In the genomic region with DNA sequence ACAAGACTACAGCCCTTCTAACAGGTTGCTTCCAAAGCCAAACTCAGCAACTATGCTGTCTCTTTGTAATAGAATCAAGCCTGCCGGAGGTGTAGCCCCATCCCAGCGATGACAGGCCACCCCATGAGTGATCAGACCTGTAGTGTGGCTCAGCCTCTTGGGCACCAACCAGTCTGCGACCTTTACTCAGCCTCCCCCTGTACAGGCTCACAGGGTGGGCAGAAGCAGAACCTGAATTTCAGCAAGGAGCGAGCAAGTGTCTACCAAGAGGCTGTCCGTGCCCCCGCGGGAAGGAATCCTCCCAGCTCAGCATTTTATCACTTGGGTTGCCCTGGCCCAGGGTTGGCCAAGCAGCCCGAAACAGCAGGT, we compare ENCODE assay signal across 8 mouse cellular contexts.
DNase-seq lines count a peak whose midpoint lies in the region; ATAC-seq lines count a peak whose summit lies in the region.

No protein-coding gene starts in this region.

- H3K4me3 ChIP-seq in kidney, embryonic 14.5 days (ENCODE audit: low read length): peak overlapping the region; percentile 44
- peak overlapping the region; percentile 49 for H3K4me3 ChIP-seq in embryonic facial prominence, embryonic 12.5 days
- H3K4me3 ChIP-seq in hindbrain, embryonic 15.5 days: peak overlapping the region; percentile 48
- H3K4me3 ChIP-seq in midbrain, embryonic 13.5 days (replicated peaks): peak overlapping the region; percentile 49

- H3K9ac ChIP-seq in kidney, embryonic 14.5 days (ENCODE audit: low read depth, low read length): peak overlapping the region; percentile 60
- H3K9ac ChIP-seq in embryonic facial prominence, embryonic 12.5 days: peak overlapping the region; percentile 40
- peak overlapping the region; percentile 48 for H3K9ac ChIP-seq in hindbrain, embryonic 15.5 days
- peak overlapping the region; percentile 66; the same call in 1 of the 2 replicates for H3K9ac ChIP-seq in midbrain, embryonic 13.5 days (replicated peaks)

- DNase-seq in kidney, adult 18-20 months: no peak
- DNase-seq in layer of hippocampus, adult 18-20 months (ENCODE audit: low spot score in 2 of 2): no peak
- no peak for DNase-seq in cerebellum, adult 9-11 months
- no peak for DNase-seq in frontal cortex, postnatal 25 days (ENCODE audit: low spot score in 2 of 2)

- H3K36me3 ChIP-seq in kidney, embryonic 14.5 days (ENCODE audit: control insufficient read depth, insufficient read depth, low read length): no peaks in the 10 kb centered on the region
- H3K36me3 ChIP-seq in embryonic facial prominence, embryonic 12.5 days: no peaks in the 10 kb centered on the region
- no peaks in the 10 kb centered on the region for H3K36me3 ChIP-seq in hindbrain, embryonic 15.5 days
- H3K36me3 ChIP-seq in midbrain, embryonic 13.5 days: no peaks in the 10 kb centered on the region

- no peaks in the 10 kb centered on the region for H3K9me3 ChIP-seq in kidney, embryonic 14.5 days (ENCODE audit: control insufficient read depth, low read length)
- H3K9me3 ChIP-seq in embryonic facial prominence, embryonic 12.5 days: no peaks in the 10 kb centered on the region
- no peaks in the 10 kb centered on the region for H3K9me3 ChIP-seq in hindbrain, embryonic 15.5 days
- H3K9me3 ChIP-seq in midbrain, embryonic 13.5 days: no peaks in the 10 kb centered on the region

- H3K4me1 ChIP-seq in kidney, embryonic 14.5 days (ENCODE audit: control insufficient read depth, insufficient read depth, low read length): peaks cover 12% of the 10 kb centered on the region; the same call in 1 of the 2 replicates
- peaks cover 8% of the 10 kb centered on the region; the same call in 1 of the 2 replicates for H3K4me1 ChIP-seq in embryonic facial prominence, embryonic 12.5 days
- H3K4me1 ChIP-seq in hindbrain, embryonic 15.5 days (replicated peaks): peaks cover 12% of the 10 kb centered on the region
- peaks cover 11% of the 10 kb centered on the region for H3K4me1 ChIP-seq in midbrain, embryonic 13.5 days (replicated peaks)

- H3K4me2 ChIP-seq in kidney, embryonic 14.5 days (replicated peaks; ENCODE audit: low read depth, low read length): peak overlapping the region; percentile 96
- H3K4me2 ChIP-seq in embryonic facial prominence, embryonic 12.5 days (replicated peaks): peak overlapping the region; percentile 91
- peak overlapping the region; percentile 86 for H3K4me2 ChIP-seq in hindbrain, embryonic 15.5 days
- peak overlapping the region; percentile 86 for H3K4me2 ChIP-seq in midbrain, embryonic 13.5 days (replicated peaks)

- H3K27ac ChIP-seq in kidney, embryonic 14.5 days (ENCODE audit: low read depth, low read length): no peak overlapping the region
- no peak overlapping the region for H3K27ac ChIP-seq in embryonic facial prominence, embryonic 12.5 days
- H3K27ac ChIP-seq in hindbrain, embryonic 15.5 days (replicated peaks): no peak overlapping the region
- no peak overlapping the region for H3K27ac ChIP-seq in midbrain, embryonic 13.5 days

- peak; percentile 33 for ATAC-seq in kidney, embryonic 14.5 days (ENCODE audit: low FRiP score, low TSS enrichment)
- 0 out of 2 replicates have a peak, but pooled peaks have one; percentile 47 for ATAC-seq in embryonic facial prominence, embryonic 12.5 days (ENCODE audit: insufficient number of reproducible peaks, insufficient read depth, low FRiP score, low TSS enrichment)
- peak; percentile 46 for ATAC-seq in hindbrain, embryonic 15.5 days (ENCODE audit: low FRiP score, low read depth)
- ATAC-seq in midbrain, embryonic 13.5 days: no peak; the same call in 1 of the 2 replicates

- peaks cover 6% of the 10 kb centered on the region; the same call in 1 of the 2 replicates for H3K27me3 ChIP-seq in kidney, embryonic 14.5 days (ENCODE audit: control insufficient read depth, insufficient read depth, low read length)
- H3K27me3 ChIP-seq in embryonic facial prominence, embryonic 12.5 days: peaks cover 29% of the 10 kb centered on the region
- H3K27me3 ChIP-seq in hindbrain, embryonic 15.5 days: 0 out of 2 replicates have a peak, but pooled peaks cover 4% of the 10 kb centered on the region
- H3K27me3 ChIP-seq in midbrain, embryonic 13.5 days: peaks cover 34% of the 10 kb centered on the region

- 27% methylated on average over 8 of the region's 8 CpGs for WGBS in kidney, embryonic 14.5 days
- WGBS in embryonic facial prominence, embryonic 12.5 days: 33% methylated on average over 8 of the region's 8 CpGs
- 36% methylated on average over 8 of the region's 8 CpGs for WGBS in hindbrain, embryonic 15.5 days
- WGBS in midbrain, embryonic 13.5 days: 29% methylated on average over 8 of the region's 8 CpGs
